Mouse (Mus musculus) Muller cell, postnatal 12 days (primary cell): Measurements from ENCODE around the gene Gp1bb.

Experiments
- DNase-seq: peaks from one replicate; pipeline ENCODE4 v3.0.0-alpha.2; 2015; ENCODE audit errors: inconsistent ontology term

Gp1bb gene

DNA sequence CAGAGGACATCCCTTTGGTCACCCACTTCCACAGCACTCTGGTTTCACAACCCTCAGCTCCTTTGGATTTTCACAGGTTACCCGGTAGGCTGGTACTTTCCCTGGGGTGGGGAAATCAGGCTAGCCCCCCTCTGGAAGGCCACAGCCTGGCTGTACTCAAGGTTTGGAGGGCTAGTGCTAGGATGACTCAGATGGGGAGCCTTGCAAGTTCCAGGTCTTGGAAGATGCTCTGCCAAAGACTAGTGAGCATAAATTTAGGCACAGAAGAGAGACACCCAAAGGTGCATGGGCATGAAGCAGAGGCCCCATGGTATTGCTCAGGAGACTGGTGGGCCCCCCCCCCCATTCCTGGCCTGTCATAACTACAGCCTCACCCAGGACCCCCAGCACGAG, 6.7 kb upstream of the Gp1bb start:
- DNase-seq, result no peak

- peak; percentile 25 for DNase-seq
Observed at GRCm38 (mm10) chr16:18628206-18628947, 6.2 kb upstream of the Gp1bb start.

GRCm38 (mm10) chr16:18627163-18627562, 5.0 kb upstream of the Gp1bb start:
- DNase-seq, result no peak

DNA sequence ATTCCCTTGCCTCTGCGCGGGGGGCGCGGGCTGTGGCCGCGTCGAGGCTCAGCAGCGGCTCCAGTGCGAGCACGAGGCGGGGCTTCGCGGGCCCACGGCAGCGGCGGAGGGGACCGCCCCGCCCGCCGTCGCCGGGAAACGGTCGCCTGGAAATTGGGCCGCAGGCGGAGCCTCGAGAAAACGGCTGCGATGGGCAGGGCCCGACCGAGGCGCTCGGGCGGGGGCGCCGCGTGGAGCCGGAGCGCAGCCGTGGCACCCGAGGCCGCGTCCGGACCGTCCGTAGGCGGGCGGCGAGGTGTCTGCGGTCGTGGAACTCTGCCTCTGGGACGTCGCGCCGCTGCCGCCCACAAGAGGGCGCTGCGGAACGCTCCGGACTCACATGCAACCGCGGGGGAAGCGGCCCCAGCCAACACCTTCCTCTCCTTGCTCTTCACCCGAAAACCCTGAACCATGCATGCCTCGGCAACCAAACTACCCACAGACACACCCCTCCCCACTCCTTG, 4.2 kb upstream of the Gp1bb start, which contains the start of gene Gm49601:
Gm49601 (minus strand) TSS at position 52 of the 503 bp plus-strand sequence.
- DNase-seq, result peak; percentile 91

DNA sequence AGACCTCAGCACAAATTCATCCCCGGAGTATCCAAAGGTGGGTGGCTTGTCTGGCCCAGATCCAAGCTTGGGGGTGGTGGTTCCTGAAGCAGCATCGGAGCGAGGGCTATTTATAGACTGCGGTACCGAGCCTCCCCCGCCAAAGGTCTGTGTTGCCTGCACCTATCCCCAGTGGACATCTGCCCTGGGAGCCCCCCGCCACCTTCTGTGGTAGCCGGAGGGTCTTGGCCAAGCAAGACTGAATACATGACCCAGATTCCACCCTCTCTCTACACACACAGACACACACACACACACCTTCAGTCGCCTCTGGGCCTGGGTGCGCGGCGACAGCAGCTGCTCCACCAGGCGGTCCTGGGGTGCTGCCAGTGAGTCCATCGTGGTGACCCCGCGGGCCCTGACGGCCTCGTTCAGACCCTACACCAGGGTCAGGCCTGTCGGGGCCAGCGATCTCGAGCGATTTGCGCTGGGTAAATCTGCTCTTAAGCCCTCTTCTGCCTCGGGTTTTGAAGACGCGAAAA, 3.6 kb upstream of the Gp1bb start:
- DNase-seq, result peak; percentile 11

- no peak for DNase-seq
Observed at GRCm38 (mm10) chr16:18625097-18625496, 2.9 kb upstream of the Gp1bb start.

- no peak for DNase-seq
Observed at GRCm38 (mm10) chr16:18624641-18625040, 2.4 kb upstream of the Gp1bb start.

DNA sequence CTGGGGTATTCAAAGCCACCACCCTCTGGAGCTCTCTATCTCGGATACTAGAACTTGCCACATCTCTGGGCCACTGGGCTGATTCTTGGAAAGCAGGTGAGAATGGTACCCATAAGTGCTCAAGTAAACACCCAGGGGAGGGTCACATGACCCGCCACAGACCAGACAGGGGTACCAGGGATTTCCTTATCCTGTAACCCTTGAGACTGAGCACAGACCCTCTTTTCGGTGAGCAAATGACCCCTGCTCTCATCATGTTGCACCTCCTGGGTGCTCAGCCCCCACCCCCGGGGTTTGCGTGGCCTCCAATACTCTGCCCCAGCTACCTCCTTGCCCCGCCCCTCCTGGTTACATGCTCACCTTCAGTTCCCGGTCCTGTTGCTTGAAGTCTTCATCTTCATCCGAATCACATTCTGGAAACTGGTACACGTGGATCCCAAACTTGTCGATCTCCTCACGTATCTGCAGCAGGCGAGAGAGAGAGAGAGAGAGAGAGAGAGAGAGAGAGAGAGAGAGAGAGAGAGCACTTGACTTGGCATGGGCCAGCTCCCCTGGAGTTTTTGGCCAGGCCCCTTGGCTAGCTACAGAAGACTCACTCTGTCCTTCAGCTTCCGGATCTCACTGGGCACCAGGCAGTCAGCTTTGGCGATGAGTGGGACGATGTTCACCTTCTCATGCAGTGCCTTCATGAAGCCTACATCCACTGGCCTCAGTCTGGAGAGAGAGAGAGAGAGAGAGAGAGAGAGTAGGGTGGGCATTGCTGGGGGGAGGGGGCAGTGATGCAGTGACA, 1.7 kb upstream of the Gp1bb start:
- peak; percentile 33 for DNase-seq

DNA sequence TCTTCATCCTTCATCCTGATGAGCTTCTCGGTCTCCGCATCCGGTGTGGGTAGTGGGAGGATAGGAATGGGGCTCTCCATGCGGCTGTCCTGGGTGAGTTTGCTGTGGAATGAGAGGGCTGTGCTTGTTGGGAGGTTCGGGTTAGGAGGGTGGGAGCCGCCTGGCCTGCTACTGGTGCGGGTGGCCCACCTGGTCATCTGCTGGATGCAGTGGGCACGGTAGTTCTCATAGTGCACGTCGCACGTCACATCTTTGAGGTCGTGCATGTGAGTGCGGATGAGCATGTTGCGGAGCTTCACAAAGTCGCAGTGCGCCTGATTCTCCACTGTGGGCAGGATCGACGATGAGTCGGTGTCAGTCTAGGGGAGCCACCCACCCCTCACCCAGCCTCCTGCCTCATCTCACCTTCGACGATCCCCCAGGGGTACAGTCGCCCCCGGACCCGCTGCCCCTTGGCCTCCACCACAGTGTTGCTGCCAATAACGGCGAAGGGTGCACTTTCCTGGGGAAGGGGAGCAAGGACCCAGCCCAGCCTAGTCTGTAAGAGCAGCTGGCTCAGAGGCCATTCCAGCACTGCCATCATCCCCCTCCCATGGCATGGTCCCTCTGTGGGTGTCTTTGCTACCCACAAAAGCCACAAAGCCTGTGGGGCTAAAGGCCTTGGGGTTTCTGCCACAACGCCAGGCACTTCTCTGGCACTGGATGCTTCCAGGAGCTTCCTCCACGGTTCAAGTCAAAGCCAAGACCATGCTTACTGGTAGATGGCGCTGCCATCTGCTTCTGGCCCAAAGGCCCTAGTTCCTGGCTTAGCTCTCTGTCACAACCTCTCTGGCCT, 930 bp upstream of the Gp1bb start:
- DNase-seq, result no peak

DNA sequence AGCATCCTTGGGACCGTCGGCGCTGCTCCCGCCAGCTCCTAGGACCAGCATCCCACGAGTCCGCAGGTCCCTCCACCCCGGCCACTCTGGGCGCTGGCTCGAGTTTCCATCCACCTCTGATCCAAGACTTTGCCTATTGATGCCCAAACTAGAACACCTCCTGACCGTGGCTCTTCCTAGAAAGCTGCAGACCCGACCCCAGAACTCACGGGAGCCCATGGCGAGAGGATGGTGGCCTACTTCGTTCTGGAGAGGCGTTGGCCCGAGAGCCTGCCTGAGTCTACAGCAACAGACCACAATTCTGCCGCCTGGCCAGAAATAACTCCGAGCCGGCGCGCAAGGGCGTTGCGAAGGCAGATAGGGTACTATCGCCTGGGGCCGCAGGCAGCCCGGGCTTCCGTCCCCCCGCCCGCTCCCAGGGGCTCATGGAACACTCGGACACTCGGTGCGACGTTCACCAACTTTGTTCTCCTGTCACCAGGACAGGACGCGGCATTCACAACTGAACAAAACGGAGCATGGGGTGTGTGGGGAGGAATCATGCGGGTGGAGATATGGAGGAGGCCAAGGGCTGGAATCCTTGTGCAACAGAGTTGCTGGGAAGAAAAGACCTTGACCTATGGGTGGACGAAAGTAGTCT, 721 bp downstream of the Gp1bb start:
- DNase-seq, result peak; percentile 14

DNA sequence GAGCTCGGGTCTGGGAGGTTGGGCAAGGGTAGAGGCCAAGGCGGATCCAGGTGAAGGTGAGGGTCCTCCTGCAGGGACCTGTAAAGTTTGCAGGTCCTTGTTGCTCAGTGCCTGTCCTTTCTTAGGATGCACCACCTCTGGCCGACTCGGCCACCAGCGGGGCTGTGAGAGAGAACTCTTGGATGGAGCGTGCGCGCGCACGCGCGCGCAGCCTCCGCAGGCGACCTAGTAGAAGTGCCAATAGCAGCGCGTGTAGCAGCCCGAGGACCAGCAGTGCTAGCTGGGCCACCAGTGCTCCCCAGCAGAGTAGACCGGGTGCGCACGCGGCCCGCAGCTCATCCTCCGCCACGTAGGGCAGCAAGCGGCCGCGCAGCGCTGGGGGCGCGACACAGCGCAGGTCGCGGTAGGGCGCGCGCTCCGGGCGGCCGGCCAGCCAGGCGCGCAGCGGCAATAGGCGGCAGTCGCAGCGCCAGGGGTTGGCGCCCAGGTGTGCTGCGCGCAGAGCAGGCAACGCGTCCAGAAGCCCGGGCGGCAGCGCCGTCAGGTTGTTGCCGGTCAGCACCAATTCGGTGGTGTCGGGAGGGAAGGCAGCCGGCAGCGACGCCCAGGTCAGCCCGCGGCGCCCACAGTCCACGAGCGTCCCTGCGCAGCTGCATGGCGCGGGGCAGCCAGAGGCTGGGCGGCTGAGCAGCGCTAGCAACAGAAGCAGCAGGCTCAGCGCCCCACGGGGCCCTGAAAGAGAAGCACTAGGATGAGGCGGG, 1.4 kb downstream of the Gp1bb start:
- DNase-seq, result peak; percentile 36

DNA sequence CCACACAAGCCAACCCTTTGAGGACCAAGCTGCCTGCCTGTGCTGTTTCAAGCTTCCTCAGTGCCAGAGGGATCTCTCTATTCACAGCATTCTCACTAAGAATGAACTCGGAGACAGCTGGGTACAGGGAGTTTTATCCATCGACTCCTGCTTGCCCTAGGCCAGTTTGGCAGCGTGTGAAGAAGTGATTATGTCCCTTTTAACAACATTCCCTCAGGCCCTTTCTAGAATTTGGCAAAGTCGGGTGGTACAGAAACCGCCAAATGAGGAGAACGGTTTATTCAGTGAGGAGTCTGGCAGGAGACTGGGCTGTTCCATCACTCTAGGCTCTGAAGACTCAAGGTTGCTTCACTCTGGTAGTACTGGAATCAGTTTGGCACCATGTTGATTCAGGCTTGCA, 2.0 kb downstream of the Gp1bb start:
- DNase-seq, result peak; percentile 33

DNA sequence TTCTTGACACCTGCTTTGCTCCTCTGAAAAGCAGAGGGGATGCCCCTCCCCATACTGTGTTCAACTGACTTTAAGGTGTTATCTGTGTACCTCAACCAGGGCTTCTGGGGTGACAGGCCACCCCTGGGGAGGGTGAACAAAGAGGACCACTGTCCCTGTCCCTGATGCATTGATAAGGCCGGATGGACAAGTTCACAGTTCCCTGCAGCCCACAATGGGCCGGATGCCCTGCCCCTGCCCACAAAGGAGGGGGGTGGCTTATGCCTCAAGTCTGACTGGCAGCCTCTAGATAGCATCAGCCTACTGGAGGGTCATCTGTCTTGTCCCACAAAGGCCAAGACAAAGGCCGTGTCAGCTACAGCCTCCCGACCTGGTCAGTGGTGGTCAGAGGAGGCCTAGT, 3.1 kb downstream of the Gp1bb start:
- DNase-seq, result no peak

DNA sequence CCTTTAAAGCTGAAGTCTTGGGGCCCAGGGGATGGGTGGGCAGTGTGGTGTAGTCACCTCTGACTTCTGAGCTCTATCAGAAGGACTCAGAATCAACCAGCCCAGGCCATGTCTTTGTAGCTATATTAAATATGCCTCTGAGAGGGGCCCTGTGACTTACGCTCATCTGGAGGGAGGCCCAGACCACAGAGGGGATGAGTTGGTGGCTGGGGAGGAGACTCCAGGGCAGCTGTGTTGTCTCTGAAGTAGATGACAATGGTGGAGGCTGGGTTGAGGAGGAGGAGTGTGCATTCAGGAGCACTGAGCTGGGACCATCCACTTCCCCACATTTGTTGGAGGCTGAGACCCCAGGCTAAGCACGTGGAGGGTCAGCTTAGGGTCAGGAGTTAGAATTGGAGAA, 3.9 kb downstream of the Gp1bb start:
- no peak for DNase-seq

DNA sequence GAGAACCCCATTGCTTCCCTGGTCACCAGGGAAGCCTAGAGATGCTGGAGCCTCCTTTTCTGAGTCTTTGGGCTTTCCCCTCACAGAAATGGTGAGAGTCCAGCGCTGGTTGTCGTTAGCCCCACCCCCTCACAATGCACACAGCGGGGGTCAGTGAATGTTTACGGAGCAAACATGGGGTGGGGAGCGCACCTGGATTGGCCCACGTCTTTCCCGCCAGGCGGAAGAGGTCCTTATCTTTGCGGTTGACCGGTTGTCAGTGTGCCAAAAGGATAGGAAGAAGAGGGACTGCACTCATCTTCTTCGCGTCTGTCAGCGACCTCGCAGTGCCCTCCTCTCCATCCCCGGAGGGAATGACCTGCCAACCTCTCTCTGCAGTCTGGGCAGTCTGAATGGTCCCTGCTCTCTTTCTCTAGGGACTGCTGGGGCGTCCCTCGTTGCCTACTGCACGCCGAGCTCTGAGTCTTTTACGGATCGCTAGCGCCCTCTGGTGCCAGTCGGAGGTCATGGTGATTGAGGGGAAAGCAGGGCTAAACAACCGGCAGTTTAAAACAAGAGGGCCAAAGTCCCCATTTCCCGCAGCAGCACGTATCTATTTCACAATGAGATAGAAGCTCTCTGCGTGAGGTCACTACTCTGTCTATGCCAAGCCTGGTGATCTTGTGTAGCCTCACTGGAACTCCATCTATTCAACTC, 4.7 kb downstream of the Gp1bb start:
- DNase-seq, result peak; percentile 77

- DNase-seq, result no peak
Observed at GRCm38 (mm10) chr16:18613301-18613700, 8.9 kb downstream of the Gp1bb start.

GRCm38 (mm10) chr16:18611752-18612151, 10.5 kb downstream of the Gp1bb start:
- no peak for DNase-seq

DNA sequence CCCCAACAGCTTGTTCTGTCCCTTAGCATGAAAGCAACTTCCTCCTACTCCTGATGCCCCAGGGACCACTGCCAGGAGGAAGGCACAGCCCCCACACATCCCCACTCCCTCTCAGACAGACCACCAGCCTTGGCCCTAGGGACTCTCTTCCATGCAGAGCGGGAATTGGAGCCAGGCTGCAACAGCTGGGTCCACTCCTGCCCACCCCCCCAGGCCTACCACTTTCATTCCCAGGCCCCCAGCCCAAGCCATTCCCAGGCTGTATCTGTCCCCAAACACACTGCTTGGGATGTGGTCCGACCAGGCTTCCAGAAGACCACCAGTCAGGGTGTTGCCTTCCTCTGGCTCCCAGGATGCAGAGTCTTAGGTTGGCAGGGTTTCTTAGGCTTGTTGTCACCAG, 13.1 kb downstream of the Gp1bb start:
- DNase-seq, result no peak

- no peak for DNase-seq
Observed at GRCm38 (mm10) chr16:18608226-18608625, 14.0 kb downstream of the Gp1bb start.

GRCm38 (mm10) chr16:18605705-18606104, 16.5 kb downstream of the Gp1bb start:
- no peak for DNase-seq
